Mouse (Mus musculus) c-Kit-positive CD71-positive TER-119-negative erythroid progenitor cells, embryonic 14.5 days (primary cell): ENCODE data around the gene Skor1.

Experiments used
- DNase-seq: peaks from one replicate; pipeline ENCODE4 v3.0.0-alpha.2; 2013; ENCODE audit warnings: low read depth

The Skor1 gene

GRCm38 (mm10) chr9:63133659-63134058 lies 15.1 kb downstream of the Skor1 start:
- no peak for DNase-seq

- DNase-seq, result peak; percentile 78
Observed at GRCm38 (mm10) chr9:63132673-63133601, 15.8 kb downstream of the Skor1 start.

GRCm38 (mm10) chr9:63131957-63132602 lies 16.7 kb downstream of the Skor1 start:
- no peak for DNase-seq

- no peak for DNase-seq
Observed at GRCm38 (mm10) chr9:63129641-63130041, 19.1 kb downstream of the Skor1 start.

- DNase-seq, result no peak
Observed at GRCm38 (mm10) chr9:63124512-63124911, 24.2 kb downstream of the Skor1 start.

GRCm38 (mm10) chr9:63123451-63124438 lies 25.0 kb downstream of the Skor1 start:
- DNase-seq, result peak; percentile 74

- DNase-seq, result no peak
Observed at GRCm38 (mm10) chr9:63122161-63122833, 26.5 kb downstream of the Skor1 start.

- DNase-seq, result no peak
Observed at GRCm38 (mm10) chr9:63118385-63118784, 30.4 kb downstream of the Skor1 start.

- no peak for DNase-seq
Observed at GRCm38 (mm10) chr9:63112514-63112913, 36.2 kb downstream of the Skor1 start.

- no peak for DNase-seq
Observed at GRCm38 (mm10) chr9:63109782-63110087, 39.0 kb downstream of the Skor1 start.

- no peak for DNase-seq
Observed at GRCm38 (mm10) chr9:63109020-63109781, 39.6 kb downstream of the Skor1 start.

GRCm38 (mm10) chr9:63108580-63108979 lies 40.2 kb downstream of the Skor1 start:
- no peak for DNase-seq

GRCm38 (mm10) chr9:63100660-63101059 lies 48.1 kb downstream of the Skor1 start:
- DNase-seq, result no peak

- no peak for DNase-seq
Observed at GRCm38 (mm10) chr9:63099876-63100275, 48.9 kb downstream of the Skor1 start.

GRCm38 (mm10) chr9:63099344-63099743 lies 49.4 kb downstream of the Skor1 start:
- DNase-seq, result no peak

- no peak for DNase-seq
Observed at GRCm38 (mm10) chr9:63098887-63099286, 49.9 kb downstream of the Skor1 start.

GRCm38 (mm10) chr9:63097204-63097603 lies 51.6 kb downstream of the Skor1 start:
- no peak for DNase-seq

- DNase-seq, result no peak
Observed at GRCm38 (mm10) chr9:63094030-63094429, 54.7 kb downstream of the Skor1 start.

- no peak for DNase-seq
Observed at GRCm38 (mm10) chr9:63092567-63092966, 56.2 kb downstream of the Skor1 start.

GRCm38 (mm10) chr9:63091971-63092528 lies 56.7 kb downstream of the Skor1 start:
- no peak for DNase-seq
